Mouse (Mus musculus) lung, adult 2 months (tissue): ENCODE data around the gene Sfrp5.

Experiments used
- CTCF ChIP-seq: fragments of 200-500 bp; IDR thresholded peaks from 2 replicates; pipeline ENCODE4 v1.5.1; 2011; ENCODE audit warnings: mild to moderate bottlenecking, low read length, control low read depth; ENCODE audit not compliant: insufficient read depth
- POLR2A ChIP-seq: fragments of 200-500 bp; IDR thresholded peaks from 2 replicates; pipeline ENCODE4 v1.6.1; 2011; ENCODE audit warnings: low read depth, mild to moderate bottlenecking, control low read depth, low read length, borderline replicate concordance; ENCODE audit errors: extremely low read depth

GRCm38 (mm10) chr19:42209485-42209884 lies 7.4 kb upstream of the Sfrp5 start:
- TF ChIP-seq POLR2A (no peak), CTCF (no peak)
